ENCODE assay signal across 29 mouse cellular contexts in the genomic region with DNA sequence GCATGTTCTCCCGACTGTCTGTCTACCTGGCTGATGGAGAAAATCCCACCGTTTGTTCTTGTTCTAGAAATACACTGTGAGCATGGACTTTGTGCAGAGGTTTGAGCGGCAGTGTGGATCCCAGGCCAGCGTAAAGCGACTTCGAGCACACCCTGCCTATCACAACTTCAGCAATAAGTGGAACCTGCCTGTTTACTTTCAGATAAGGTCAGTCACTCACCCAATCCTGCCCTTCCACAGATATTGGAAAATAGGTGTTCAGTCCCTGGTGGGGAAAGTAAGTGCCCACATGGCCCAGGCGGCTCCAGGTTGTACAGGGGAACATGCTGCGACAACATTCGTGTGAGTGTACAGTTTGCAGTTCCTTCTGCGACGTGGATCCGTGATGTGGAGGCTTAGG. TPM values are rescaled to one million over a fixed set of nuclear protein-coding genes. Genes with fewer than 3 reads are reported as not detected.
A peak's percentile ranks its signal among the peaks of the same experiment; 100 is the strongest.
DNase-seq lines count a peak whose midpoint lies in the region; ATAC-seq and TF ChIP-seq lines count a peak whose summit lies in the region.
"Had no signal": no experiment of that assay in that cellular context is flagged by ENCODE, and none has a peak within 500 bp of the region (broad histone marks: within the 10 kb centered on the region; RNA-seq: fewer than 3 reads in every experiment).

No protein-coding gene starts in this region.

- no peak overlapping the region for H3K27ac ChIP-seq in intestine, embryonic 14.5 days (ENCODE audit: low read depth)
- no peak overlapping the region for H3K27ac ChIP-seq in intestine, postnatal 0 days (ENCODE audit: low read depth, low read length)
- no peak overlapping the region for H3K27ac ChIP-seq in liver, embryonic 16.5 days (ENCODE audit: low read length)
- H3K27ac ChIP-seq in intestine, embryonic 15.5 days = no peak overlapping the region
- peak overlapping the region; percentile 69; the same call in 1 of the 2 replicates for H3K27ac ChIP-seq in stomach, embryonic 15.5 days
- H3K27ac ChIP-seq: embryonic facial prominence, embryonic 15.5 days; forebrain, embryonic 10.5 days; forebrain, embryonic 15.5 days; heart, adult 2 months; hindbrain, embryonic 10.5 days had no signal

- H3K9me3 ChIP-seq in intestine, embryonic 14.5 days (ENCODE audit: control insufficient read depth, low read length) = no peaks in the 10 kb centered on the region
- H3K9me3 ChIP-seq in intestine, postnatal 0 days (ENCODE audit: control insufficient read depth) = no peaks in the 10 kb centered on the region
- no peaks in the 10 kb centered on the region for H3K9me3 ChIP-seq in liver, embryonic 16.5 days (replicated peaks; ENCODE audit: control insufficient read depth, low read length)
- no peaks in the 10 kb centered on the region for H3K9me3 ChIP-seq in intestine, embryonic 15.5 days
- no peaks in the 10 kb centered on the region for H3K9me3 ChIP-seq in stomach, embryonic 15.5 days
- H3K9me3 ChIP-seq: embryonic facial prominence, embryonic 15.5 days; forebrain, embryonic 10.5 days; forebrain, embryonic 15.5 days; G1E; hindbrain, embryonic 10.5 days had no signal

- no peak overlapping the region for H3K4me3 ChIP-seq in intestine, embryonic 14.5 days (ENCODE audit: low read depth, low read length)
- H3K4me3 ChIP-seq in intestine, postnatal 0 days (ENCODE audit: low read depth, low read length) = no peak overlapping the region
- H3K4me3 ChIP-seq in liver, embryonic 16.5 days (ENCODE audit: low read depth, low read length) = no peak overlapping the region
- H3K4me3 ChIP-seq in intestine, embryonic 15.5 days (replicated peaks) = no peak overlapping the region
- H3K4me3 ChIP-seq in stomach, embryonic 15.5 days (replicated peaks) = no peak overlapping the region
- H3K4me3 ChIP-seq: embryonic facial prominence, embryonic 15.5 days; erythroblast, embryonic 14.5 days; forebrain, embryonic 10.5 days; forebrain, embryonic 15.5 days; heart, adult 2 months; hindbrain, embryonic 10.5 days had no signal

- H3K4me1 ChIP-seq in intestine, embryonic 14.5 days (replicated peaks; ENCODE audit: control insufficient read depth, insufficient read depth, low read length) = no peaks in the 10 kb centered on the region
- H3K4me1 ChIP-seq in intestine, postnatal 0 days (replicated peaks; ENCODE audit: control insufficient read depth, insufficient read depth, low read length) = no peaks in the 10 kb centered on the region
- no peaks in the 10 kb centered on the region; the same call in 1 of the 2 replicates for H3K4me1 ChIP-seq in liver, embryonic 16.5 days (ENCODE audit: control insufficient read depth, low read depth, low read length)
- 0 out of 2 replicates have a peak, but pooled peaks cover 3% of the 10 kb centered on the region for H3K4me1 ChIP-seq in intestine, embryonic 15.5 days (replicated peaks)
- no peaks in the 10 kb centered on the region for H3K4me1 ChIP-seq in stomach, embryonic 15.5 days
- H3K4me1 ChIP-seq: embryonic facial prominence, embryonic 15.5 days; forebrain, embryonic 10.5 days; forebrain, embryonic 15.5 days; hindbrain, embryonic 10.5 days had no signal

- no peak for DNase-seq in intestine, embryonic 14.5 days (ENCODE audit: low spot score)
- no peak for DNase-seq in liver
- DNase-seq in adrenal gland, postnatal 36 days = no peak
- no peak for DNase-seq in heart, adult 11 months
- DNase-seq: adrenal gland, adult 8-10 months; B cell, adult 2 months; cerebellum, adult 11 months; cerebellum, adult 8-10 months; cerebellum, postnatal 14 days; embryo, embryonic 11 days; gastrocnemius, postnatal 10 days; heart, adult 2 months had no signal

- H3K4me2 ChIP-seq in intestine, embryonic 14.5 days (ENCODE audit: low read length) = no peak overlapping the region
- no peak overlapping the region for H3K4me2 ChIP-seq in intestine, postnatal 0 days (replicated peaks; ENCODE audit: low read depth)
- no peak overlapping the region for H3K4me2 ChIP-seq in liver, embryonic 16.5 days (ENCODE audit: low read depth, low read length)
- H3K4me2 ChIP-seq in intestine, embryonic 15.5 days (replicated peaks) = no peak overlapping the region; the same call in 1 of the 2 replicates
- H3K4me2 ChIP-seq in stomach, embryonic 15.5 days = no peak overlapping the region
- H3K4me2 ChIP-seq: embryonic facial prominence, embryonic 15.5 days; forebrain, embryonic 15.5 days; heart, embryonic 11.5 days had no signal

- 81% methylated on average over 12 of the region's 12 CpGs for WGBS in intestine, embryonic 14.5 days
- 43% methylated on average over 12 of the region's 12 CpGs for whole genome bisulfite sequencing in intestine, postnatal 0 days
- 75% methylated on average over 12 of the region's 12 CpGs for WGBS in liver, embryonic 16.5 days (ENCODE audit: insufficient replicate concordance)
- WGBS in intestine, embryonic 15.5 days = 74% methylated on average over 12 of the region's 12 CpGs
- 71% methylated on average over 12 of the region's 12 CpGs for WGBS in stomach, embryonic 15.5 days

- no peaks in the 10 kb centered on the region for H3K27me3 ChIP-seq in intestine, embryonic 14.5 days (replicated peaks; ENCODE audit: control insufficient read depth, insufficient read depth, low read length)
- H3K27me3 ChIP-seq in intestine, postnatal 0 days (replicated peaks; ENCODE audit: control insufficient read depth, insufficient read depth, low read length) = no peaks in the 10 kb centered on the region
- H3K27me3 ChIP-seq in liver, embryonic 16.5 days (ENCODE audit: control insufficient read depth, insufficient read depth, low read depth, low read length) = no peaks in the 10 kb centered on the region
- no peaks in the 10 kb centered on the region for H3K27me3 ChIP-seq in intestine, embryonic 15.5 days (replicated peaks)
- no peaks in the 10 kb centered on the region for H3K27me3 ChIP-seq in stomach, embryonic 15.5 days (replicated peaks)
- H3K27me3 ChIP-seq: embryonic facial prominence, embryonic 15.5 days; forebrain, embryonic 15.5 days had no signal

- ATAC-seq in intestine, embryonic 14.5 days (replicated peaks; ENCODE audit: low FRiP score, low TSS enrichment, low read depth) = peak; percentile 76; the same call in 1 of the 2 replicates
- no peak for ATAC-seq in intestine, postnatal 0 days
- ATAC-seq in liver, embryonic 16.5 days (ENCODE audit: low read depth) = peak; percentile 61
- ATAC-seq in intestine, embryonic 15.5 days = peak; percentile 91
- peak; percentile 85 for ATAC-seq in stomach, embryonic 15.5 days (ENCODE audit: insufficient read depth, low FRiP score, low read depth)
- ATAC-seq: CD4-positive, CD25-positive, alpha-beta regulatory T cell, adult 4 months; forebrain, embryonic 15.5 days had no signal

- no peak overlapping the region for H3K9ac ChIP-seq in intestine, embryonic 14.5 days (ENCODE audit: low read length)
- no peak overlapping the region for H3K9ac ChIP-seq in intestine, postnatal 0 days (ENCODE audit: low read depth, low read length)
- no peak overlapping the region for H3K9ac ChIP-seq in liver, embryonic 16.5 days (ENCODE audit: low read depth, low read length)
- no peak overlapping the region for H3K9ac ChIP-seq in intestine, embryonic 15.5 days
- no peak overlapping the region for H3K9ac ChIP-seq in stomach, embryonic 15.5 days
- H3K9ac ChIP-seq: embryonic facial prominence, embryonic 15.5 days; forebrain, embryonic 15.5 days had no signal

- no peak for TF ChIP-seq CTCF in intestine, postnatal 0 days (IDR thresholded peaks at IDR 0.05; ENCODE audit: low read depth)

- peaks cover 88% of the 10 kb centered on the region for H3K36me3 ChIP-seq in intestine, embryonic 14.5 days (ENCODE audit: control insufficient read depth, insufficient read depth, low read length)
- peaks cover 92% of the 10 kb centered on the region for H3K36me3 ChIP-seq in intestine, postnatal 0 days (ENCODE audit: control insufficient read depth, insufficient read depth)
- H3K36me3 ChIP-seq in liver, embryonic 16.5 days (ENCODE audit: control insufficient read depth, insufficient read depth) = peaks cover 28% of the 10 kb centered on the region
- peaks cover 47% of the 10 kb centered on the region for H3K36me3 ChIP-seq in intestine, embryonic 15.5 days
- peaks cover 73% of the 10 kb centered on the region for H3K36me3 ChIP-seq in stomach, embryonic 15.5 days

RNA-seq across cellular contexts. Expression of gene Cog2, which starts 20.3 kb away (rescaled TPM):
- 35.3 and 38.2 TPM in 2 replicates for polyA plus RNA-seq in intestine, embryonic 14.5 days (2014; fragmentation: Nextera tagmentation; extraction: Ambion mirVana)
- polyA plus RNA-seq in intestine, postnatal 0 days (2015; fragmentation: Nextera tagmentation; extraction: Ambion mirVana) = 19.5 and 20.6 TPM in 2 replicates
- polyA plus RNA-seq in liver, embryonic 16.5 days (2015; fragmentation: Nextera tagmentation; extraction: Ambion mirVana) = 15.8 and 17.3 TPM in 2 replicates
- 31.2 and 34.4 TPM in 2 replicates for polyA plus RNA-seq in intestine, embryonic 15.5 days (2015; fragmentation: Nextera tagmentation; extraction: Ambion mirVana)
- polyA plus RNA-seq in stomach, embryonic 15.5 days (2015; fragmentation: Nextera tagmentation; extraction: Ambion mirVana) = 31.4 and 37.0 TPM in 2 replicates
- 10 to 100 TPM; 37.3 to 42.7 TPM for total RNA-seq in adrenal gland, postnatal 36 days (2021)

RNA-seq across cellular contexts. Expression of gene Agt, which starts 28.6 kb away (rescaled TPM):
- 2.2 and 2.7 TPM in 2 replicates for polyA plus RNA-seq in intestine, embryonic 14.5 days (2014; fragmentation: Nextera tagmentation; extraction: Ambion mirVana)
- 11.3 and 11.8 TPM in 2 replicates for polyA plus RNA-seq in intestine, postnatal 0 days (2015; fragmentation: Nextera tagmentation; extraction: Ambion mirVana)
- 258 and 290 TPM in 2 replicates for polyA plus RNA-seq in liver, embryonic 16.5 days (2015; fragmentation: Nextera tagmentation; extraction: Ambion mirVana)
- 4.1 and 5.8 TPM in 2 replicates for polyA plus RNA-seq in intestine, embryonic 15.5 days (2015; fragmentation: Nextera tagmentation; extraction: Ambion mirVana)
- polyA plus RNA-seq in stomach, embryonic 15.5 days (2015; fragmentation: Nextera tagmentation; extraction: Ambion mirVana) = 8.2 and 15.8 TPM in 2 replicates
- 1 to 10 TPM; 3.7 to 4.0 TPM for total RNA-seq in adrenal gland, postnatal 36 days (2021)
- total RNA-seq: G1E had no signal
- polyA plus RNA-seq: CD4-positive, CD25-positive, alpha-beta regulatory T cell, adult 4 months; embryonic facial prominence, embryonic 11.5 days; forebrain, embryonic 10.5 days; G1E; hindbrain, embryonic 10.5 days had no signal

RNA-seq across cellular contexts. Expression of gene Capn9, which starts 35.0 kb away (rescaled TPM):
- polyA plus RNA-seq in intestine, embryonic 14.5 days (2014; fragmentation: Nextera tagmentation; extraction: Ambion mirVana) = 0.15 TPM in 1 of 2 replicates, not detected in the other
- 2.0 and 2.7 TPM in 2 replicates for polyA plus RNA-seq in intestine, postnatal 0 days (2015; fragmentation: Nextera tagmentation; extraction: Ambion mirVana)
- 0.08 TPM in 1 of 2 replicates, not detected in the other for polyA plus RNA-seq in liver, embryonic 16.5 days (2015; fragmentation: Nextera tagmentation; extraction: Ambion mirVana)
- polyA plus RNA-seq in intestine, embryonic 15.5 days (2015; fragmentation: Nextera tagmentation; extraction: Ambion mirVana) = 1.6 and 1.7 TPM in 2 replicates
- polyA plus RNA-seq in stomach, embryonic 15.5 days (2015; fragmentation: Nextera tagmentation; extraction: Ambion mirVana) = 0.24 TPM in 2 replicates
- under 1 TPM in 1 of 2 experiments, not detected in 1; 0.72 TPM for total RNA-seq in adrenal gland, postnatal 36 days (2021)
- total RNA-seq: common myeloid progenitor, adult 5-6 weeks; G1E; gastrocnemius, postnatal 10 days; gastrocnemius, postnatal 4 days; heart, adult 2 months; heart, postnatal 25 days had no signal
- polyA plus RNA-seq: brain, embryonic 14.5 days; CD4-positive, CD25-positive, alpha-beta regulatory T cell, adult 4 months; embryonic facial prominence, embryonic 11.5 days; erythroblast, embryonic 14.5 days; forebrain, embryonic 10.5 days; G1E; heart, adult 2 months; heart, embryonic 11.5 days; hindbrain, embryonic 10.5 days had no signal

Comparison
In these comparisons a context has a peak if more than half of its experiments do, and no peak if none do; other contexts are left out.
1. RNA of gene Agt, which starts 28.6 kb away (polyA plus RNA-seq): 258 to 290 TPM in liver, embryonic 16.5 days; 8.2 to 15.8 TPM in stomach, embryonic 15.5 days, 11.3 to 11.8 TPM in intestine, postnatal 0 days, 4.1 to 5.8 TPM in intestine, embryonic 15.5 days and 2.2 to 2.7 TPM in intestine, embryonic 14.5 days; every median in the first group is over 10 times any median in the second.